Mouse (Mus musculus): ENCODE measurements around the gene Gm5795.
"Not testable (repeated sequence)": the region's sequence is repeated elsewhere in the genome, so short reads cannot be mapped to it uniquely, and the experiment has no call there.

- not testable (repeated sequence) for TF ChIP-seq POLR2A (IDR thresholded peaks at IDR 0.05; ENCODE audit: low read depth, low read length); CTCF (conservative IDR thresholded peaks at IDR 0.05; ENCODE audit: insufficient read depth, insufficient read length, low read depth, low read length)
Measured at GRCm38 (mm10) chr14:3187955-3188354, at the start of gene Gm5795.
